25 mouse cellular contexts compared by ENCODE assay signal in the genomic region with DNA sequence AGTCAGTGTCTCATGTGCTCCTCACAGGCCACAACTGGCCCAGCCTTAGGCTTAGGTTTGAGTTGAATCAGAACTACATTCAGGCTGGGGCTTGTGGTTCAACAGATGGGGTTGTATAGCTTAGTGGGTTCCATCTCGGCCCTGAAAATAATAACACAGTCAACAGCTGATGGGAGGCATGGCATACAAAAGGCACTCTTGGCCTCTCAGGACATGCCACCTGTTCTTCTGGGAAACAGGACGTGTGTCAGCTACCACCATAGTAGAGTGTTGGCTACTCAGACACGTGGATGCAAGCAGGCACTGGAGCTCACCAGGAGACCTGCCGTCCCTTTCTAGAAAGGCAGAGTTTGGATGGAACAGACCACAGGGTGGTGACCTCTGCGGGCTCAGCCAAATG.
"Had no signal": no experiment of that assay in that cellular context is flagged by ENCODE, and none has a peak within 500 bp of the region (broad histone marks: within the 10 kb centered on the region; RNA-seq: fewer than 3 reads in every experiment).

No protein-coding gene starts in this region.

- H3K9me3 ChIP-seq: heart, embryonic 13.5 days; heart, embryonic 15.5 days; hindbrain, embryonic 13.5 days; hindbrain, embryonic 15.5 days; limb, embryonic 10.5 days; limb, embryonic 12.5 days had no signal

- H3K27ac ChIP-seq: heart, adult 2 months; heart, embryonic 13.5 days; heart, embryonic 15.5 days; hindbrain, embryonic 13.5 days; hindbrain, embryonic 15.5 days; hindbrain, postnatal 0 days; layer of hippocampus, adult 2 months; left cerebral cortex, adult 2 months; limb, embryonic 12.5 days; liver, embryonic 14.5 days had no signal

- ATAC-seq: hindbrain, postnatal 0 days; intestine, embryonic 16.5 days had no signal

- H3K9ac ChIP-seq: heart, embryonic 13.5 days; heart, embryonic 15.5 days; hindbrain, embryonic 13.5 days; hindbrain, embryonic 15.5 days; limb, embryonic 12.5 days; liver, embryonic 14.5 days had no signal

- H3K4me1 ChIP-seq: limb, embryonic 10.5 days; limb, embryonic 12.5 days had no signal

- H3K4me3 ChIP-seq: heart, adult 2 months; heart, embryonic 13.5 days; heart, embryonic 15.5 days; hindbrain, embryonic 13.5 days; hindbrain, embryonic 15.5 days; layer of hippocampus, adult 2 months; left cerebral cortex, adult 2 months; limb, embryonic 10.5 days; limb, embryonic 12.5 days had no signal

- H3K36me3 ChIP-seq: heart, embryonic 13.5 days; heart, embryonic 15.5 days; hindbrain, embryonic 13.5 days; hindbrain, embryonic 15.5 days; limb, embryonic 10.5 days; limb, embryonic 12.5 days had no signal

- H3K4me2 ChIP-seq: heart, embryonic 11.5 days; heart, embryonic 13.5 days; heart, embryonic 15.5 days; hindbrain, embryonic 13.5 days; hindbrain, embryonic 15.5 days; limb, embryonic 12.5 days; liver, embryonic 11.5 days had no signal

- DNase-seq: gastrocnemius, postnatal 14 days; gastrocnemius, postnatal 36 days; heart, adult 11 months; heart, adult 2 months; heart, postnatal 14 days; heart, postnatal 36 days; kidney, adult 11 months; kidney, adult 2 months; kidney, postnatal 10 days; kidney, postnatal 25 days; kidney, postnatal 4 days; liver had no signal

- H3K27me3 ChIP-seq: heart, embryonic 15.5 days; hindbrain, embryonic 13.5 days; hindbrain, embryonic 15.5 days; limb, embryonic 12.5 days had no signal
